Mouse (Mus musculus) MEL (cell line): ENCODE measurements around the gene Itpr1. TPM values are rescaled to one million over a fixed set of nuclear protein-coding genes. Genes with fewer than 3 reads are reported as not detected.

Experiments
- DNase-seq: peaks from one replicate; pipeline ENCODE4 v3.0.0; 2011; ENCODE audit warnings: low read depth, low spot score
- H3K27ac ChIP-seq: 2 replicates; pipeline ENCODE4 v1.5.1; 2012; ENCODE audit warnings: low read depth, mild to moderate bottlenecking, control low read depth, low read length, moderate library complexity; ENCODE audit not compliant: control insufficient read depth
- H3K27me3 ChIP-seq, 2 experiments: fragments of 150-350 bp in 1 of 2; sonication (generic) in 1 of 2; 2 replicates each; pipeline ENCODE4 v1.6.1; 2012; ENCODE audit warnings: low read length in 2 of 2, mild to moderate bottlenecking in 2 of 2, improper control_type of control experiment in 1 of 2, moderate library complexity in 1 of 2; ENCODE audit not compliant: insufficient read depth in 2 of 2, control insufficient read depth in 1 of 2
- H3K36me3 ChIP-seq, 2 experiments: 2 replicates each; pipeline ENCODE4 v1.6.1; 2012 to 2014; ENCODE audit warnings: low read length in 2 of 2, improper control_type of control experiment in 1 of 2, inconsistent platforms in 1 of 2, mild to moderate bottlenecking in 1 of 2; ENCODE audit not compliant: insufficient read depth in 2 of 2, control insufficient read depth in 1 of 2
- H3K4me1 ChIP-seq, 2 experiments: fragments of 150-350 bp in 1 of 2; sonication (generic) in 1 of 2; 2 replicates each; pipeline ENCODE4 v1.6.1; 2012; ENCODE audit warnings: low read length in 2 of 2, improper control_type of control experiment in 1 of 2, mild to moderate bottlenecking in 1 of 2; ENCODE audit not compliant: insufficient read depth in 2 of 2, control insufficient read depth in 1 of 2
- H3K4me3 ChIP-seq, 2 experiments: fragments of 150-350 bp in 1 of 2; sonication (generic) in 1 of 2; 2 replicates each; pipeline ENCODE4 v1.5.1; 2012; ENCODE audit warnings: low read depth in 2 of 2, low read length in 2 of 2, mild to moderate bottlenecking in 2 of 2, moderate library complexity in 2 of 2, control low read depth in 1 of 2, improper control_type of control experiment in 1 of 2; ENCODE audit not compliant: control insufficient read depth in 1 of 2, insufficient read depth in 1 of 2
- H3K79me2 ChIP-seq: 2 replicates; pipeline ENCODE4 v1.6.1; 2012; ENCODE audit warnings: mild to moderate bottlenecking, low read length, moderate library complexity; ENCODE audit not compliant: control insufficient read depth, poor library complexity, insufficient read depth
- H3K9ac ChIP-seq: 2 replicates; pipeline ENCODE4 v1.6.1; 2012; ENCODE audit warnings: low read depth, mild to moderate bottlenecking, control low read depth, low read length, moderate library complexity; ENCODE audit not compliant: control insufficient read depth, poor library complexity, severe bottlenecking
- H3K9me3 ChIP-seq: fragments of 150-350 bp; sonication (generic); replicated peaks from 2 replicates; pipeline ENCODE4 v1.6.1; 2012; ENCODE audit warnings: mild to moderate bottlenecking, low read length, improper control_type of control experiment, moderate library complexity; ENCODE audit not compliant: insufficient read depth
- BHLHE40 ChIP-seq: IDR thresholded peaks from 2 replicates; pipeline ENCODE4 v1.6.1; 2012; ENCODE audit warnings: low read depth, mild to moderate bottlenecking, inconsistent platforms, low read length, improper control_type of control experiment, borderline replicate concordance
- CHD1 ChIP-seq: IDR thresholded peaks from 2 replicates; pipeline ENCODE4 v1.6.1; 2012; ENCODE audit warnings: low read depth, mild to moderate bottlenecking, inconsistent platforms, low read length, improper control_type of control experiment
- CTCF ChIP-seq, 3 experiments: IDR thresholded peaks in 2 of 3; conservative IDR thresholded peaks in 1 of 3; 2 replicates each; pipeline ENCODE4 v1.5.1; 2011 to 2012; ENCODE audit warnings: low read length in 3 of 3, low read depth in 2 of 3, mild to moderate bottlenecking in 2 of 3, improper control_type of control experiment in 1 of 3, inconsistent platforms in 1 of 3, mixed read lengths in 1 of 3, moderate library complexity in 1 of 3; ENCODE audit not compliant: control insufficient read depth in 1 of 3, insufficient read depth in 1 of 3, poor library complexity in 1 of 3, severe bottlenecking in 1 of 3
- E2F4 ChIP-seq: IDR thresholded peaks from 2 replicates; pipeline ENCODE4 v1.6.1; 2011; ENCODE audit warnings: low read depth, low read length, improper control_type of control experiment, borderline replicate concordance
- EP300 ChIP-seq, 2 experiments: IDR thresholded peaks; 2 replicates each; pipeline ENCODE4 v1.6.1; 2011; ENCODE audit warnings: improper control_type of control experiment in 2 of 2, low read length in 2 of 2, low read depth in 1 of 2, mild to moderate bottlenecking in 1 of 2
- GATA1 ChIP-seq: IDR thresholded peaks from 2 replicates; pipeline ENCODE4 v1.6.1; 2011; ENCODE audit warnings: low read depth, low read length, improper control_type of control experiment
- JUND ChIP-seq: IDR thresholded peaks from 2 replicates; pipeline ENCODE4 v1.6.1; 2011; ENCODE audit warnings: low read depth, mild to moderate bottlenecking, improper control_type of control experiment, low read length
- MAFK ChIP-seq: IDR thresholded peaks from 2 replicates; pipeline ENCODE4 v1.6.1; 2011; ENCODE audit warnings: low read depth, mild to moderate bottlenecking, low read length, improper control_type of control experiment, borderline replicate concordance
- MYB ChIP-seq: IDR thresholded peaks from 2 replicates; pipeline ENCODE4 v1.6.1; 2011; ENCODE audit warnings: mild to moderate bottlenecking, low read depth, low read length, improper control_type of control experiment
- MYC ChIP-seq: IDR thresholded peaks from 2 replicates; pipeline ENCODE4 v1.6.1; 2011; ENCODE audit warnings: low read depth, mild to moderate bottlenecking, low read length, improper control_type of control experiment, moderate library complexity
- NELFE ChIP-seq: IDR thresholded peaks from 2 replicates; pipeline ENCODE4 v1.6.1; 2011; ENCODE audit warnings: low read depth, low read length, improper control_type of control experiment
- NRF1 ChIP-seq: IDR thresholded peaks from 2 replicates; pipeline ENCODE4 v1.6.1; 2014; ENCODE audit warnings: low read depth, mild to moderate bottlenecking, inconsistent platforms, low read length, improper control_type of control experiment, moderate library complexity; ENCODE audit not compliant: poor library complexity, insufficient read depth, severe bottlenecking
- POLR2A ChIP-seq, 2 experiments: IDR thresholded peaks; 2 replicates each; pipeline ENCODE4 v1.6.1; 2011 to 2012; ENCODE audit warnings: low read length in 2 of 2, mild to moderate bottlenecking in 2 of 2, control low read depth in 1 of 2, improper control_type of control experiment in 1 of 2, low read depth in 1 of 2, moderate library complexity in 1 of 2; ENCODE audit not compliant: control insufficient read depth in 1 of 2, insufficient read depth in 1 of 2, poor library complexity in 1 of 2
- POLR2AphosphoS2 ChIP-seq: IDR thresholded peaks from 2 replicates; pipeline ENCODE4 v1.6.1; 2011; ENCODE audit warnings: low read length, improper control_type of control experiment
- RCOR1 ChIP-seq: IDR thresholded peaks from 2 replicates; pipeline ENCODE4 v1.6.1; 2012; ENCODE audit warnings: low read depth, mild to moderate bottlenecking, inconsistent platforms, low read length, improper control_type of control experiment
- SIN3A ChIP-seq: IDR thresholded peaks from 2 replicates; pipeline ENCODE4 v1.6.1; 2012; ENCODE audit warnings: low read length, improper control_type of control experiment, inconsistent platforms
- TBP ChIP-seq: IDR thresholded peaks from 2 replicates; pipeline ENCODE4 v1.8.0; 2011; ENCODE audit warnings: low read depth, low read length, improper control_type of control experiment
- UBTF ChIP-seq: IDR thresholded peaks from 2 replicates; pipeline ENCODE4 v1.6.1; 2012; ENCODE audit warnings: low read depth, mild to moderate bottlenecking, inconsistent platforms, low read length, improper control_type of control experiment, moderate library complexity, borderline replicate concordance; ENCODE audit not compliant: insufficient read depth
- USF1 ChIP-seq: IDR thresholded peaks from 2 replicates; pipeline ENCODE4 v1.6.1; 2014; ENCODE audit warnings: low read depth, mild to moderate bottlenecking, inconsistent platforms, low read length, improper control_type of control experiment, moderate library complexity
- ZKSCAN1 ChIP-seq: IDR thresholded peaks from 2 replicates; pipeline ENCODE4 v1.6.1; 2012; ENCODE audit warnings: low read depth, mild to moderate bottlenecking, inconsistent platforms, low read length, improper control_type of control experiment, moderate library complexity
- ZMIZ1 ChIP-seq: IDR thresholded peaks from 2 replicates; pipeline ENCODE4 v1.6.1; 2012; ENCODE audit warnings: low read depth, mild to moderate bottlenecking, inconsistent platforms, low read length, improper control_type of control experiment, moderate library complexity
- ZNF384 ChIP-seq: IDR thresholded peaks from 2 replicates; pipeline ENCODE4 v1.6.1; 2012; ENCODE audit warnings: low read depth, mild to moderate bottlenecking, inconsistent platforms, low read length, improper control_type of control experiment
- polyA plus RNA-seq, 2 experiments: library from polyadenylated mRNA; stranded (reverse) in 1 of 2; unstranded in 1 of 2; fragments of >175 nt in 1 of 2; fragments of >200 nt in 1 of 2; gene quantifications; 2 replicates each; pipeline versions ENCODE4 v1.2.1 to v1.2.4; 2012; ENCODE audit warnings: low replicate concordance in 2 of 2, low read depth in 1 of 2; ENCODE audit not compliant: insufficient read length in 2 of 2, insufficient read depth in 1 of 2, missing spikeins in 1 of 2
- total RNA-seq: library from RNA; depleted of rRNA; stranded (reverse); fragments of 300-350 nt; gene quantifications from 2 replicates; pipeline ENCODE4 v1.2.3, GENCODE M21; 2012

Itpr1 gene
- total and polyA plus RNA-seq, 3 experiments = 15.6 to 19.0 TPM; not detected in 1

DNA sequence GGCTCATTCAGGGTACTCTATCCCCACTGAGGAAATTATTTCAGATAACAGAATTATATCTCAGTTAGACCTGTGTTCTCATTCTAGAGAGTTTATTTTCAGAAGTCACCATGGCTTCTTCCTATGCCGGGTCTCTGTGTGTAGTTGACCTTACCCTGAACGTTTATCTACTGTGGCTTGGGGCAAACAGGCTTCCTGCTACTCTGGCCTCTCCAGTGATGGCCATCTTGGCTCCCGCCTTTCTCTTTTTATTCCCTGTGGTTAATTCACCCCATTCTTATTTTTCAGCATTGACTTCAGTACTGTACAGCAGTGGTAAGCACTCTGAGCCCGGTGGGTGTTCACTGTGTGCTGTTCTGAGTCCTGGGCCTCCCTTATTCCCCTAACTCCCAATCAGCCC lies 25.1 kb downstream of the Itpr1 start:
- Histone ChIP-seq H3K9me3 (no peaks in the 10 kb centered on the region), H3K36me3 (no peaks in the 10 kb centered on the region), H3K4me1 (no peaks in the 10 kb centered on the region), H3K4me3 (no peak overlapping the region), H3K79me2 (no peaks in the 10 kb centered on the region), H3K9ac (no peak overlapping the region), H3K27me3 (no peaks in the 10 kb centered on the region), H3K27ac (no peak overlapping the region)
- DNase-seq = no peak
- TF ChIP-seq MAFK = no peak
- TF ChIP-seq SIN3A = no peak
- TF ChIP-seq UBTF = no peak
- TF ChIP-seq POLR2AphosphoS2 = no peak
- no peak for TF ChIP-seq MYC
- no peak for TF ChIP-seq EP300 (IDR thresholded peaks at IDR 0.05; ENCODE audit: low read depth in 1 of 2, low read length in 2 of 2)
- TF ChIP-seq ZKSCAN1 = no peak
- TF ChIP-seq CTCF (IDR thresholded peaks at IDR 0.05 in 2 of 3, conservative IDR thresholded peaks at IDR 0.05 in 1 of 3; ENCODE audit: control insufficient read depth in 1 of 3, insufficient read depth in 1 of 3, low read depth in 2 of 3, low read length in 3 of 3, poor library complexity in 1 of 3, severe bottlenecking in 1 of 3) = no peak
- no peak for TF ChIP-seq NRF1
- no peak for TF ChIP-seq POLR2A (IDR thresholded peaks at IDR 0.05; ENCODE audit: control insufficient read depth in 1 of 2, insufficient read depth in 1 of 2, low read depth in 1 of 2, low read length in 2 of 2, poor library complexity in 1 of 2)
- TF ChIP-seq ZMIZ1 = no peak
- no peak for TF ChIP-seq ZNF384
- TF ChIP-seq BHLHE40 = no peak
- TF ChIP-seq JUND = no peak
- TF ChIP-seq NELFE = no peak
- TF ChIP-seq CHD1 = no peak
- TF ChIP-seq RCOR1 = no peak
- TF ChIP-seq GATA1 = no peak
- TF ChIP-seq USF1 = no peak

GRCm38 (mm10) chr6:108239056-108239455 lies 26.2 kb downstream of the Itpr1 start:
- Histone ChIP-seq H3K9me3 (no peaks in the 10 kb centered on the region), H3K79me2 (no peaks in the 10 kb centered on the region), H3K4me3 (no peak overlapping the region), H3K36me3 (no peaks in the 10 kb centered on the region), H3K4me1 (no peaks in the 10 kb centered on the region), H3K27me3 (no peaks in the 10 kb centered on the region), H3K9ac (no peak overlapping the region), H3K27ac (no peak overlapping the region)
- TF ChIP-seq MYB (no peak), E2F4 (no peak), TBP (no peak)
- no peak for DNase-seq
